Mouse (Mus musculus) E14TG2a.4 (cell line): ENCODE data around the gene Chuk.

Experiments
- CTCF ChIP-seq: conservative IDR thresholded peaks from 2 replicates; pipeline ENCODE4 v1.5.1; 2014; ENCODE audit warnings: low read length
- NANOG ChIP-seq: IDR thresholded peaks from 2 replicates; pipeline ENCODE4 v1.6.1; 2014; ENCODE audit warnings: borderline replicate concordance, low read length, mixed read lengths
- POU5F1 ChIP-seq: IDR thresholded peaks from 2 replicates; pipeline ENCODE4 v1.6.1; 2014; ENCODE audit warnings: low read length, borderline replicate concordance

- TF ChIP-seq CTCF (no peak), POU5F1 (no peak), NANOG (no peak)
Measured at GRCm38 (mm10) chr19:44157005-44157404, 49.7 kb upstream of the Chuk start.
